Mouse (Mus musculus) MEL (cell line): ENCODE results near the gene Spsb1.

Experiments
- BHLHE40 ChIP-seq: IDR thresholded peaks from 2 replicates; pipeline ENCODE4 v1.6.1; 2012; ENCODE audit warnings: low read depth, mild to moderate bottlenecking, inconsistent platforms, low read length, improper control_type of control experiment, borderline replicate concordance
- CTCF ChIP-seq, 3 experiments: IDR thresholded peaks in 2 of 3; conservative IDR thresholded peaks in 1 of 3; 2 replicates each; pipeline ENCODE4 v1.5.1; 2011 to 2012; ENCODE audit warnings: low read length in 3 of 3, low read depth in 2 of 3, mild to moderate bottlenecking in 2 of 3, improper control_type of control experiment in 1 of 3, inconsistent platforms in 1 of 3, mixed read lengths in 1 of 3, moderate library complexity in 1 of 3; ENCODE audit not compliant: control insufficient read depth in 1 of 3, insufficient read depth in 1 of 3, poor library complexity in 1 of 3, severe bottlenecking in 1 of 3
- E2F4 ChIP-seq: IDR thresholded peaks from 2 replicates; pipeline ENCODE4 v1.6.1; 2011; ENCODE audit warnings: low read depth, low read length, improper control_type of control experiment, borderline replicate concordance
- GATA1 ChIP-seq: IDR thresholded peaks from 2 replicates; pipeline ENCODE4 v1.6.1; 2011; ENCODE audit warnings: low read depth, low read length, improper control_type of control experiment
- MEF2A ChIP-seq: IDR thresholded peaks from 2 replicates; pipeline ENCODE4 v1.6.1; 2014; ENCODE audit warnings: low read depth, mild to moderate bottlenecking, inconsistent platforms, low read length, improper control_type of control experiment; ENCODE audit not compliant: poor library complexity, insufficient replicate concordance, severe bottlenecking; ENCODE audit errors: extremely low read depth
- MXI1 ChIP-seq: IDR thresholded peaks from 2 replicates; pipeline ENCODE4 v1.6.1; 2011; ENCODE audit warnings: mild to moderate bottlenecking, low read depth, low read length, improper control_type of control experiment
- POLR2A ChIP-seq, 2 experiments: IDR thresholded peaks; 2 replicates each; pipeline ENCODE4 v1.6.1; 2011 to 2012; ENCODE audit warnings: low read length in 2 of 2, mild to moderate bottlenecking in 2 of 2, control low read depth in 1 of 2, improper control_type of control experiment in 1 of 2, low read depth in 1 of 2, moderate library complexity in 1 of 2; ENCODE audit not compliant: control insufficient read depth in 1 of 2, insufficient read depth in 1 of 2, poor library complexity in 1 of 2
- RCOR1 ChIP-seq: IDR thresholded peaks from 2 replicates; pipeline ENCODE4 v1.6.1; 2012; ENCODE audit warnings: low read depth, mild to moderate bottlenecking, inconsistent platforms, low read length, improper control_type of control experiment
- SIN3A ChIP-seq: IDR thresholded peaks from 2 replicates; pipeline ENCODE4 v1.6.1; 2012; ENCODE audit warnings: low read length, improper control_type of control experiment, inconsistent platforms
- SMC3 ChIP-seq: IDR thresholded peaks from 2 replicates; pipeline ENCODE4 v1.6.1; 2011; ENCODE audit warnings: low read depth, low read length, improper control_type of control experiment
- TAL1 ChIP-seq: IDR thresholded peaks from 2 replicates; pipeline ENCODE4 v1.6.1; 2012; ENCODE audit warnings: mild to moderate bottlenecking, inconsistent platforms, low read length, moderate library complexity, mixed read lengths
- TBP ChIP-seq: IDR thresholded peaks from 2 replicates; pipeline ENCODE4 v1.8.0; 2011; ENCODE audit warnings: low read depth, low read length, improper control_type of control experiment
- ZKSCAN1 ChIP-seq: IDR thresholded peaks from 2 replicates; pipeline ENCODE4 v1.6.1; 2012; ENCODE audit warnings: low read depth, mild to moderate bottlenecking, inconsistent platforms, low read length, improper control_type of control experiment, moderate library complexity
- ZMIZ1 ChIP-seq: IDR thresholded peaks from 2 replicates; pipeline ENCODE4 v1.6.1; 2012; ENCODE audit warnings: low read depth, mild to moderate bottlenecking, inconsistent platforms, low read length, improper control_type of control experiment, moderate library complexity

GRCm38 (mm10) chr4:149953621-149954481 is 992 bp downstream of the Spsb1 start:
- TF ChIP-seq CTCF (IDR thresholded peaks at IDR 0.05 in 2 of 3, conservative IDR thresholded peaks at IDR 0.05 in 1 of 3; ENCODE audit: control insufficient read depth in 1 of 3, insufficient read depth in 1 of 3, low read depth in 2 of 3, low read length in 3 of 3, poor library complexity in 1 of 3, severe bottlenecking in 1 of 3) = no peak
- no peak for TF ChIP-seq MEF2A
- TF ChIP-seq SMC3 = no peak
- no peak for TF ChIP-seq ZMIZ1
- TF ChIP-seq BHLHE40 = no peak
- TF ChIP-seq GATA1 = no peak
- TF ChIP-seq TBP = no peak
- TF ChIP-seq E2F4 = no peak
- TF ChIP-seq RCOR1 = no peak
- no peak for TF ChIP-seq MXI1
- no peak for TF ChIP-seq ZKSCAN1
- no peak for TF ChIP-seq POLR2A (IDR thresholded peaks at IDR 0.05; ENCODE audit: control insufficient read depth in 1 of 2, insufficient read depth in 1 of 2, low read depth in 1 of 2, low read length in 2 of 2, poor library complexity in 1 of 2)
- TF ChIP-seq TAL1 = no peak
- TF ChIP-seq SIN3A = no peak
